Comparison of ENCODE assay signal across 8 mouse cellular contexts in genomic region chr5:148994706-148995414, GRCm38 (mm10). TPM values are rescaled to one million over a fixed set of nuclear protein-coding genes. Genes with fewer than 3 reads are reported as not detected.
DNase-seq lines count a peak whose midpoint lies in the region; ATAC-seq and TF ChIP-seq lines count a peak whose summit lies in the region.

TSS of gene Gm42791 (minus strand) at chr5:148995147.

- DNase-seq in gastrocnemius, adult 8-10 months (ENCODE audit: low spot score in 2 of 2), result peak; percentile 95 to 97
- DNase-seq in hindbrain, postnatal 0 days (ENCODE audit: low spot score), result peak; percentile 91
- peak; percentile 91 to 94 for DNase-seq in left cerebral cortex, adult 2 months (ENCODE audit: extremely low spot score in 1 of 2, low spot score in 2 of 2)
- peak; percentile 96 for DNase-seq in right cerebral cortex, adult 18-20 months
- DNase-seq in urinary bladder, adult 2 months (ENCODE audit: low spot score), result peak; percentile 91

- H3K79me2 ChIP-seq in macrophage (ENCODE audit: inconsistent target), result no peaks in the 10 kb centered on the region

- H3K4me2 ChIP-seq in hindbrain, postnatal 0 days (ENCODE audit: low read depth, low read length), result peak within 1 kb of the TSS; percentile 89

- H3K9ac ChIP-seq in hindbrain, postnatal 0 days (replicated peaks; ENCODE audit: low read length), result peak within 1 kb of the TSS; percentile 58

- no peaks in the 10 kb centered on the region for H3K27me3 ChIP-seq in hindbrain, postnatal 0 days (ENCODE audit: insufficient read depth, low read length)

- TF ChIP-seq CTCF in cortical plate, adult 2 months (IDR thresholded peaks at IDR 0.05; ENCODE audit: extremely low read depth, insufficient read depth, low read length), result no peak
- no peak for TF ChIP-seq CTCF in hindbrain, postnatal 0 days (IDR thresholded peaks at IDR 0.05; ENCODE audit: low read depth)
- TF ChIP-seq CTCF in left cerebral cortex, adult 2 months (IDR thresholded peaks at IDR 0.05), result no peak

- peak within 1 kb of the TSS; percentile 49 for H3K4me3 ChIP-seq in cortical plate, adult 2 months (ENCODE audit: insufficient read depth, low read length)
- peak within 1 kb of the TSS; percentile 50 for H3K4me3 ChIP-seq in hindbrain, postnatal 0 days (ENCODE audit: low read length)
- peak within 1 kb of the TSS; percentile 59 for H3K4me3 ChIP-seq in left cerebral cortex, adult 2 months
- H3K4me3 ChIP-seq in macrophage (ENCODE audit: inconsistent target), result peak within 1 kb of the TSS; percentile 31

- under 1% methylated on average over 33 of the region's 33 CpGs for WGBS in hindbrain, postnatal 0 days
- 7% methylated on average over 33 of the region's 33 CpGs for WGBS in macrophage (ENCODE audit: missing documents)

- TF ChIP-seq POLR2A in cortical plate, adult 2 months (IDR thresholded peaks at IDR 0.05; ENCODE audit: extremely low read depth, insufficient read depth, low read length), result peak; percentile 52; the same call in 1 of the 2 replicates

- H3K36me3 ChIP-seq in hindbrain, postnatal 0 days (ENCODE audit: insufficient read depth, low read length), result no peaks in the 10 kb centered on the region
- no peaks in the 10 kb centered on the region for H3K36me3 ChIP-seq in macrophage (ENCODE audit: inconsistent target)

- peak; percentile 47 for ATAC-seq in activated CD4-positive, CD25-positive, alpha-beta regulatory T cell, adult 4 months
- peak; percentile 86 for ATAC-seq in hindbrain, postnatal 0 days

- intact Hi-C loops in left cerebral cortex, adult 2 months (cut with DNase I), result loop anchor here (2.0 kb wide), 2 partner anchors 30 to 56 kb away; no protein-coding TSS in a partner anchor

- no peaks in the 10 kb centered on the region for H3K9me3 ChIP-seq in hindbrain, postnatal 0 days (ENCODE audit: low read length)

- H3K4me1 ChIP-seq in cortical plate, adult 2 months (ENCODE audit: control insufficient read depth, insufficient read depth, low read length), result peaks cover 2% of the 10 kb centered on the region; the same call in 1 of the 2 replicates
- peaks cover 7% of the 10 kb centered on the region; the same call in 1 of the 2 replicates for H3K4me1 ChIP-seq in hindbrain, postnatal 0 days (ENCODE audit: insufficient read depth, low read length)

- H3K27ac ChIP-seq in cortical plate, adult 2 months (ENCODE audit: insufficient read depth, low read length), result peak within 1 kb of the TSS; percentile 86
- H3K27ac ChIP-seq in hindbrain, postnatal 0 days, result peak within 1 kb of the TSS; percentile 90
- H3K27ac ChIP-seq in left cerebral cortex, adult 2 months, result peak within 1 kb of the TSS; percentile 97
- peak within 1 kb of the TSS; percentile 40 for H3K27ac ChIP-seq in macrophage

RNA-seq across cellular contexts. Expression of gene Gm42791, which starts in this region (rescaled TPM):
- polyA plus RNA-seq in activated CD4-positive, CD25-positive, alpha-beta regulatory T cell, adult 4 months (2017; shearing (Covaris generic)), result not detected
- not detected in 2 replicates for polyA plus RNA-seq in cortical plate, adult 2 months (2012; rRNA removed)
- total RNA-seq in gastrocnemius, adult 8-10 months (2022), result 1 to 10 TPM; 2.1 to 2.7 (median 2.5) TPM
- not detected in 2 replicates for total RNA-seq in hindbrain, postnatal 0 days (2014; rRNA removed)
- 1.6 and 6.1 TPM in 2 replicates for polyA plus RNA-seq in hindbrain, postnatal 0 days (2015; fragmentation: Nextera tagmentation; extraction: Ambion mirVana)
- total RNA-seq in left cerebral cortex, adult 2 months (2021), result 10 to 100 TPM; 34.0 to 39.1 TPM
- total RNA-seq in macrophage (2018; cell fraction: chromatin; rRNA removed), result 1 to 10 TPM in 17 of 26 experiments, not detected in 9; 1.7 to 9.9 (median 2.6) TPM
- under 1 TPM in 5 of 26 experiments, not detected in 21; 0.32 to 0.88 (median 0.40) TPM for total RNA-seq in macrophage (2018; cell fraction: cytosol; rRNA removed)
- total RNA-seq in macrophage (2018; cell fraction: nucleus; rRNA removed), result not detected
- polyA plus RNA-seq in macrophage (2018), result 1.1 TPM in 1 of 3 replicates, not detected in the others
- polyA plus RNA-seq in urinary bladder, adult 2 months (2012; rRNA removed), result not detected in 2 replicates

Comparison
In these comparisons a context has a peak if more than half of its experiments do, and no peak if none do; other contexts are left out.
1. Peak in every context shown above with its lines: DNase-seq, ATAC-seq, H3K4me3 ChIP-seq and H3K27ac ChIP-seq.
2. RNA of gene Gm42791 (total RNA-seq): 34.0 to 39.1 TPM in left cerebral cortex, adult 2 months; 2.1 to 2.7 TPM in gastrocnemius, adult 8-10 months and not detected in hindbrain, postnatal 0 days; every median in the first group is over 4 times any median in the second.
3. Peak in ATAC-seq in activated CD4-positive, CD25-positive, alpha-beta regulatory T cell, adult 4 months; RNA of the gene not detected or under 1 TPM.
4. Peak in DNase-seq in urinary bladder, adult 2 months; RNA of the gene not detected or under 1 TPM.
5. H3K27ac ChIP-seq: peak in every context shown above with its lines; median percentile 97 in left cerebral cortex, adult 2 months; 90 in hindbrain, postnatal 0 days; 86 in cortical plate, adult 2 months; 40 in macrophage.